Mouse (Mus musculus): ENCODE results near the gene Sirt1.

Gene Sirt1

GRCm38 (mm10) chr10:63350666-63351065 lies 30.8 kb downstream of the Sirt1 start:
- Histone ChIP-seq H3K4me3 (replicated peaks; ENCODE audit: low read length) (no peak overlapping the region), H3K9me3 (ENCODE audit: low read length) (peaks cover 38% of the 10 kb centered on the region), H3K36me3 (ENCODE audit: insufficient read depth, low read length) (0 out of 2 replicates have a peak, but pooled peaks cover 3% of the 10 kb centered on the region), H3K4me1 (replicated peaks; ENCODE audit: low read depth, low read length) (peaks cover 34% of the 10 kb centered on the region), H3K27me3 (ENCODE audit: insufficient read depth, low read length) (no peaks in the 10 kb centered on the region)
- TF ChIP-seq NANOG (IDR thresholded peaks at IDR 0.05; ENCODE audit: borderline replicate concordance, low read length) (no peak), CTCF (conservative IDR thresholded peaks at IDR 0.05; ENCODE audit: low read length) (no peak), POU5F1 (IDR thresholded peaks at IDR 0.05; ENCODE audit: borderline replicate concordance, low read length) (no peak)

- H3K9me3 ChIP-seq (ENCODE audit: low read length) = peaks cover 31% of the 10 kb centered on the region
- peaks cover 34% of the 10 kb centered on the region for H3K4me1 ChIP-seq (replicated peaks; ENCODE audit: low read depth, low read length)
- no peak for TF ChIP-seq NANOG (IDR thresholded peaks at IDR 0.05; ENCODE audit: borderline replicate concordance, low read length)
- TF ChIP-seq POU5F1 (IDR thresholded peaks at IDR 0.05; ENCODE audit: borderline replicate concordance, low read length) = no peak
- no peak for TF ChIP-seq CTCF (conservative IDR thresholded peaks at IDR 0.05; ENCODE audit: low read length)
- H3K27me3 ChIP-seq (ENCODE audit: insufficient read depth, low read length) = no peaks in the 10 kb centered on the region
- H3K4me3 ChIP-seq (replicated peaks; ENCODE audit: low read length) = no peak overlapping the region
- no peaks in the 10 kb centered on the region for H3K36me3 ChIP-seq (ENCODE audit: insufficient read depth, low read length)
Observed at GRCm38 (mm10) chr10:63348291-63348690, 33.2 kb downstream of the Sirt1 start.

- Histone ChIP-seq H3K4me1 (replicated peaks; ENCODE audit: low read depth, low read length) (peaks cover 22% of the 10 kb centered on the region), H3K36me3 (ENCODE audit: insufficient read depth, low read length) (no peaks in the 10 kb centered on the region), H3K4me3 (replicated peaks; ENCODE audit: low read length) (no peak overlapping the region), H3K9me3 (ENCODE audit: low read length) (peaks cover 21% of the 10 kb centered on the region), H3K27me3 (ENCODE audit: insufficient read depth, low read length) (no peaks in the 10 kb centered on the region)
- TF ChIP-seq POU5F1 (IDR thresholded peaks at IDR 0.05; ENCODE audit: borderline replicate concordance, low read length) = no peak
- no peak for TF ChIP-seq CTCF (conservative IDR thresholded peaks at IDR 0.05; ENCODE audit: low read length)
- no peak for TF ChIP-seq NANOG (IDR thresholded peaks at IDR 0.05; ENCODE audit: borderline replicate concordance, low read length)
Observed at GRCm38 (mm10) chr10:63344751-63345150, 36.8 kb downstream of the Sirt1 start.

- Histone ChIP-seq H3K9me3 (ENCODE audit: low read length) (peaks cover 10% of the 10 kb centered on the region), H3K27me3 (ENCODE audit: insufficient read depth, low read length) (no peaks in the 10 kb centered on the region), H3K4me3 (replicated peaks; ENCODE audit: low read length) (no peak overlapping the region), H3K36me3 (ENCODE audit: insufficient read depth, low read length) (peaks cover 7% of the 10 kb centered on the region), H3K4me1 (replicated peaks; ENCODE audit: low read depth, low read length) (peaks cover 29% of the 10 kb centered on the region)
- TF ChIP-seq NANOG (IDR thresholded peaks at IDR 0.05; ENCODE audit: borderline replicate concordance, low read length) (no peak), POU5F1 (IDR thresholded peaks at IDR 0.05; ENCODE audit: borderline replicate concordance, low read length) (no peak), CTCF (conservative IDR thresholded peaks at IDR 0.05; ENCODE audit: low read length) (no peak)
Observed at GRCm38 (mm10) chr10:63341351-63341750, 40.2 kb downstream of the Sirt1 start.

GRCm38 (mm10) chr10:63338914-63339643 lies 42.4 kb downstream of the Sirt1 start:
- no peaks in the 10 kb centered on the region for H3K9me3 ChIP-seq (ENCODE audit: low read length)
- peak overlapping the region; percentile 86 for H3K4me3 ChIP-seq (replicated peaks; ENCODE audit: low read length)
- peaks cover 29% of the 10 kb centered on the region for H3K36me3 ChIP-seq (ENCODE audit: insufficient read depth, low read length)
- peaks cover 48% of the 10 kb centered on the region for H3K4me1 ChIP-seq (replicated peaks; ENCODE audit: low read depth, low read length)
- no peaks in the 10 kb centered on the region for H3K27me3 ChIP-seq (ENCODE audit: insufficient read depth, low read length)
- TF ChIP-seq POU5F1 (IDR thresholded peaks at IDR 0.05; ENCODE audit: borderline replicate concordance, low read length) (no peak), CTCF (conservative IDR thresholded peaks at IDR 0.05; ENCODE audit: low read length) (no peak), NANOG (IDR thresholded peaks at IDR 0.05; ENCODE audit: borderline replicate concordance, low read length) (no peak)

GRCm38 (mm10) chr10:63337951-63338836 lies 43.3 kb downstream of the Sirt1 start:
- Histone ChIP-seq H3K27me3 (ENCODE audit: insufficient read depth, low read length) (no peaks in the 10 kb centered on the region), H3K9me3 (ENCODE audit: low read length) (no peaks in the 10 kb centered on the region), H3K36me3 (ENCODE audit: insufficient read depth, low read length) (peaks cover 38% of the 10 kb centered on the region), H3K4me1 (replicated peaks; ENCODE audit: low read depth, low read length) (peaks cover 56% of the 10 kb centered on the region), H3K4me3 (replicated peaks; ENCODE audit: low read length) (peak overlapping the region; percentile 86)
- TF ChIP-seq CTCF (conservative IDR thresholded peaks at IDR 0.05; ENCODE audit: low read length) = no peak
- no peak for TF ChIP-seq POU5F1 (IDR thresholded peaks at IDR 0.05; ENCODE audit: borderline replicate concordance, low read length)
- TF ChIP-seq NANOG (IDR thresholded peaks at IDR 0.05; ENCODE audit: borderline replicate concordance, low read length) = no peak

GRCm38 (mm10) chr10:63337326-63337725 lies 44.2 kb downstream of the Sirt1 start:
- H3K36me3 ChIP-seq (ENCODE audit: insufficient read depth, low read length) = peaks cover 47% of the 10 kb centered on the region
- TF ChIP-seq POU5F1 (IDR thresholded peaks at IDR 0.05; ENCODE audit: borderline replicate concordance, low read length) (no peak), CTCF (conservative IDR thresholded peaks at IDR 0.05; ENCODE audit: low read length) (no peak), NANOG (IDR thresholded peaks at IDR 0.05; ENCODE audit: borderline replicate concordance, low read length) (no peak)
- peaks cover 58% of the 10 kb centered on the region for H3K4me1 ChIP-seq (replicated peaks; ENCODE audit: low read depth, low read length)
- no peaks in the 10 kb centered on the region for H3K9me3 ChIP-seq (ENCODE audit: low read length)
- peak overlapping the region; percentile 86 for H3K4me3 ChIP-seq (replicated peaks; ENCODE audit: low read length)
- H3K27me3 ChIP-seq (ENCODE audit: insufficient read depth, low read length) = no peaks in the 10 kb centered on the region

- TF ChIP-seq CTCF (conservative IDR thresholded peaks at IDR 0.05; ENCODE audit: low read length) = no peak
- TF ChIP-seq NANOG (IDR thresholded peaks at IDR 0.05; ENCODE audit: borderline replicate concordance, low read length) = no peak
- no peak for TF ChIP-seq POU5F1 (IDR thresholded peaks at IDR 0.05; ENCODE audit: borderline replicate concordance, low read length)
- Histone ChIP-seq H3K27me3 (ENCODE audit: insufficient read depth, low read length) (no peaks in the 10 kb centered on the region), H3K9me3 (ENCODE audit: low read length) (no peaks in the 10 kb centered on the region), H3K4me3 (replicated peaks; ENCODE audit: low read length) (peak overlapping the region; percentile 86), H3K4me1 (replicated peaks; ENCODE audit: low read depth, low read length) (peaks cover 58% of the 10 kb centered on the region), H3K36me3 (ENCODE audit: insufficient read depth, low read length) (peaks cover 50% of the 10 kb centered on the region)
Observed at GRCm38 (mm10) chr10:63336901-63337300, 44.6 kb downstream of the Sirt1 start.
